Mouse (Mus musculus): ENCODE measurements at regions not wholly inside any gene's neighbourhood (a gene's known extent, or its start where the extent isn't known, plus 50 kb on each side); places are given as distances from the start of the nearest gene placed in this dataset.

DNA sequence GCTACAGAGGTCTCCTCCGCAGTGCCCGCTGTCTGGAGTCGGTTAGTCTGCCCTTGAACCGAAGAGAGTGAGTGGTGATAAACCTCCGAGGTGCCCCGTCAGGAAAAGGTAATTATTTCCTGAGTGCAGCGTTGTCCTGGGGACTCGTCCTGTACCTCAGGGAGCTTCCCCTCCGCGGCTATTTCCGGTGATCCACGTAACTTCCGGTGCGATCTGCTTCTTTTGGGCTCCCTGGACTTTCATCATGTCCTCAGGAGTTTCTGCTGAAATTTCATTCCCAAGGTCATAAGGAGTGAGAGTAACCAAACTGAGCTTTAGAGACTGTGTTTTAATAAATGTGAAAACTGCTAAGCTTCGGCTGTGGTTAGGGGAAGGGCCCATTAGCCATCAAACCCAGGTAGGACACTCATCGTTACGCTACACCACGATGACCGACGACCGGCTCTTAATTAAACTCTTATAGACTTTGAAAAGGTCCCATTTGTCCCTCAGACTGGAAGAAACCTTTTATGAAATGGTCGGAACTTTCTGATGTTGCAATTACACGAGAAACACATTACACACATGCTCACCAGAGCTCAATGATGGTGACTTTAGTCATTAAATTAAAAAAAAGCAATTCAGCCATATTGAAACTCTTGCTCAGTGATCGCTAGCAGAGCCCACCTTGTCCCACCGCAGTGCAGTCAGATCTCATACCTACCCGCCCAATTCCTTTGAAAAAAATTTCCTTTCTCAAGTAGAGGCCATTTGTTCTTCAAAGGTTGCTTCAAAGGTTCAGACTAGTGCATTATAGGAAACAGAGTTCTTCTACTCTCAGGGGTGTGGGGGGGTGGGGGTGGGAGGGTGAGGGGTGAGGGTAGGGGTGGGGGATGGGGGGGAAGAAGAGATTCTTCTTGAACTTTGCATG, 106.5 kb upstream of the Rap1b start:
- dilution Hi-C loops (cut with MboI; ENCODE audit: extremely low pct_ligation_motif_present, extremely low pct_unique_long_range_greater_than_20kb, low sequenced_read_pairs): no loop called here
- Histone ChIP-seq H3K9ac (ENCODE audit: insufficient read depth, low read depth) (peak overlapping the region; percentile 35; the same call in 1 of the 2 replicates), H3K36me3 (replicated peaks in 1 of 2; ENCODE audit: control insufficient read depth in 1 of 2, insufficient read depth in 1 of 2, low read length in 1 of 2) (no peaks in the 10 kb centered on the region), H3K27me3 (replicated peaks) (no peaks in the 10 kb centered on the region), H3K4me3 (replicated peaks in 1 of 3; ENCODE audit: low read depth in 2 of 3, low read length in 2 of 3, poor library complexity in 1 of 3) (peak overlapping the region in 1 of 3 experiments; percentile 35), H3K9me3 (replicated peaks; ENCODE audit: low read length) (no peaks in the 10 kb centered on the region), H3K27ac (ENCODE audit: insufficient read depth, low read depth) (0 out of 2 replicates have a peak overlapping the region, but pooled peaks have one; percentile 15), H3K4me2 (ENCODE audit: insufficient read depth, low read depth, poor library complexity, severe bottlenecking) (peak overlapping the region; percentile 48), H3K79me2 (replicated peaks; ENCODE audit: control insufficient read depth, extremely low read depth, insufficient read depth, poor library complexity, severe bottlenecking) (no peaks in the 10 kb centered on the region), H3K4me1 (ENCODE audit: control insufficient read depth in 1 of 2, insufficient read depth in 2 of 2) (peaks cover 29 to 53% of the 10 kb centered on the region in 2 experiments)
- in situ Hi-C loops (cut with MboI; ENCODE audit: low pct_ligation_motif_present, low pct_unique_long_range_greater_than_20kb, low sequenced_read_pairs): no loop called here
- DNase-seq (ENCODE audit: extremely low read depth): peak; percentile 78
- TF ChIP-seq ZKSCAN1 (IDR thresholded peaks at IDR 0.05; ENCODE audit: borderline replicate concordance, low read depth, low read length): no peak
- TF ChIP-seq MAFK (IDR thresholded peaks at IDR 0.05; ENCODE audit: insufficient replicate concordance, low read length): 0 out of 2 replicates have a peak, but pooled peaks have one; percentile 24
- TF ChIP-seq PAX5 (IDR thresholded peaks at IDR 0.05; ENCODE audit: low read length): no peak
- TF ChIP-seq ZNF384 (IDR thresholded peaks at IDR 0.05; ENCODE audit: low read depth, low read length): peak; percentile 77
- TF ChIP-seq ZMIZ1 (IDR thresholded peaks at IDR 0.05; ENCODE audit: low read depth, low read length): no peak
- peak; percentile 12; the same call in 1 of the 2 replicates for TF ChIP-seq SMC3 (IDR thresholded peaks at IDR 0.05; ENCODE audit: low read depth, low read length)
- peak; percentile 64 for TF ChIP-seq SIN3A (IDR thresholded peaks at IDR 0.05; ENCODE audit: low read length)
- peak; percentile 63; the same call in 1 of the 2 replicates for TF ChIP-seq RCOR1 (conservative IDR thresholded peaks at IDR 0.05; ENCODE audit: low read depth, low read length)
- no peak for TF ChIP-seq ZC3H11A (IDR thresholded peaks at IDR 0.05; ENCODE audit: low read depth, low read length)
- peak; percentile 52; the same call in 1 of the 2 replicates for TF ChIP-seq NELFE (IDR thresholded peaks at IDR 0.05; ENCODE audit: low read depth, low read length)
- TF ChIP-seq MEF2A (IDR thresholded peaks at IDR 0.05; ENCODE audit: borderline replicate concordance, low read depth, low read length): no peak; the same call in none of the 2 replicates
- TF ChIP-seq E2F4 (IDR thresholded peaks at IDR 0.05; ENCODE audit: insufficient replicate concordance, low read depth, low read length): no peak
- peak; percentile 38; the same call in 1 of the 2 replicates for TF ChIP-seq MAX (IDR thresholded peaks at IDR 0.05; ENCODE audit: low read length)
- TF ChIP-seq MXI1 (IDR thresholded peaks at IDR 0.05; ENCODE audit: low read depth, low read length): peak; percentile 48; the same call in 1 of the 2 replicates
- TF ChIP-seq CHD1 (IDR thresholded peaks at IDR 0.05; ENCODE audit: low read depth, low read length): 0 out of 2 replicates have a peak, but pooled peaks have one; percentile 55

- Histone ChIP-seq H3K79me2 (replicated peaks; ENCODE audit: control insufficient read depth, extremely low read depth, insufficient read depth, poor library complexity, severe bottlenecking) (no peaks in the 10 kb centered on the region), H3K36me3 (replicated peaks in 1 of 2; ENCODE audit: control insufficient read depth in 1 of 2, insufficient read depth in 1 of 2, low read length in 1 of 2) (no peaks in the 10 kb centered on the region), H3K9me3 (replicated peaks; ENCODE audit: low read length) (no peaks in the 10 kb centered on the region), H3K4me1 (ENCODE audit: control insufficient read depth in 1 of 2, insufficient read depth in 2 of 2) (peaks cover 24 to 47% of the 10 kb centered on the region in 2 experiments), H3K27ac (ENCODE audit: insufficient read depth, low read depth) (peak overlapping the region; percentile 27), H3K4me3 (replicated peaks in 1 of 3; ENCODE audit: low read depth in 2 of 3, low read length in 2 of 3, poor library complexity in 1 of 3) (peak overlapping the region; percentile 7 to 35 (median 28)), H3K27me3 (replicated peaks) (no peaks in the 10 kb centered on the region), H3K9ac (ENCODE audit: insufficient read depth, low read depth) (no peak overlapping the region), H3K4me2 (ENCODE audit: insufficient read depth, low read depth, poor library complexity, severe bottlenecking) (peak overlapping the region; percentile 48)
- dilution Hi-C loops (cut with MboI; ENCODE audit: extremely low pct_ligation_motif_present, extremely low pct_unique_long_range_greater_than_20kb, low sequenced_read_pairs): no loop called here
- in situ Hi-C loops (cut with MboI; ENCODE audit: low pct_ligation_motif_present, low pct_unique_long_range_greater_than_20kb, low sequenced_read_pairs): no loop called here
- peak; percentile 84 for DNase-seq (ENCODE audit: extremely low read depth)
- TF ChIP-seq TCF12 (IDR thresholded peaks at IDR 0.05; ENCODE audit: low read depth, low read length) (peak; percentile 60; the same call in 1 of the 2 replicates), IRF4 (IDR thresholded peaks at IDR 0.05; ENCODE audit: low read depth, low read length) (peak; percentile 80), TBP (conservative IDR thresholded peaks at IDR 0.05; ENCODE audit: low read depth, low read length) (peak; percentile 48; the same call in 1 of the 2 replicates), USF2 (conservative IDR thresholded peaks at IDR 0.05; ENCODE audit: low read depth, low read length) (no peak), MYC (IDR thresholded peaks at IDR 0.05; ENCODE audit: low read depth, low read length) (no peak), HCFC1 (IDR thresholded peaks at IDR 0.05; ENCODE audit: low read depth, low read length) (no peak), BHLHE40 (IDR thresholded peaks at IDR 0.05; ENCODE audit: low read depth, low read length) (peak; percentile 69), MXI1 (IDR thresholded peaks at IDR 0.05; ENCODE audit: low read depth, low read length) (no peak), JUN (IDR thresholded peaks at IDR 0.05; ENCODE audit: insufficient read depth, low read depth, low read length) (0 out of 2 replicates have a peak, but pooled peaks have one; percentile 16), SIN3A (IDR thresholded peaks at IDR 0.05; ENCODE audit: low read length) (peak; percentile 41; the same call in 1 of the 2 replicates), POLR2A (IDR thresholded peaks at IDR 0.05; ENCODE audit: low read depth, low read length) (peak; percentile 16), MEF2A (IDR thresholded peaks at IDR 0.05; ENCODE audit: borderline replicate concordance, low read depth, low read length) (peak; percentile 98), ELF1 (IDR thresholded peaks at IDR 0.05; ENCODE audit: low read depth, low read length) (peak; percentile 42; the same call in 1 of the 2 replicates), CHD2 (IDR thresholded peaks at IDR 0.05; ENCODE audit: low read length) (peak; percentile 88), ETS1 (conservative IDR thresholded peaks at IDR 0.05; ENCODE audit: low read depth, low read length) (peak; percentile 87), EP300 (IDR thresholded peaks at IDR 0.05; ENCODE audit: low read length) (peak; percentile 89)
These were observed 107.3 kb upstream of the Rap1b start for GRCm38 (mm10) chr10:117953026-117953711.

All from CH12.LX (cell line).